Mouse (Mus musculus): Measurements from ENCODE around the gene Abca9. TPM values are rescaled to one million over a fixed set of nuclear protein-coding genes. Genes with fewer than 3 reads are reported as not detected.

Abca9 gene
- polyA plus RNA-seq, 1 experiment from 2014 or later = 18.8 TPM

Other genes starting within 250 kb of the Abca9 start
- gene Abca8b, start 172.4 kb downstream of the Abca9 start, polyA plus RNA-seq (2014; fragmentation: Nextera tagmentation; extraction: Ambion mirVana) = 2.7 and 3.4 TPM in 2 replicates
- 13.1 and 17.9 TPM in 2 replicates for gene Abca8a, start 72.2 kb downstream of the Abca9 start, polyA plus RNA-seq (2014; fragmentation: Nextera tagmentation; extraction: Ambion mirVana)
- 1.3 and 1.6 TPM in 2 replicates for gene Abca6, start 83.6 kb upstream of the Abca9 start, polyA plus RNA-seq (2014; fragmentation: Nextera tagmentation; extraction: Ambion mirVana)
- gene Abca5, start 169.5 kb upstream of the Abca9 start, polyA plus RNA-seq (2014; fragmentation: Nextera tagmentation; extraction: Ambion mirVana) = 9.8 and 11.2 TPM in 2 replicates
- 15.5 and 18.5 TPM in 2 replicates for gene Map2k6, start 230.9 kb upstream of the Abca9 start, polyA plus RNA-seq (2014; fragmentation: Nextera tagmentation; extraction: Ambion mirVana)